Mouse (Mus musculus) liver, adult 2 months (tissue): Measurements from ENCODE around the gene Abr. TPM values are rescaled to one million over a fixed set of nuclear protein-coding genes. Genes with fewer than 3 reads are reported as not detected.

Experiments used
- DNase-seq: peaks from one replicate; pipeline ENCODE4 v3.0.0-alpha.2; 2011; ENCODE audit warnings: low read depth, low spot score; ENCODE audit errors: extremely low read depth
- H3K27ac ChIP-seq: fragments of 200-500 bp; replicated peaks from 2 replicates; pipeline ENCODE4 v1.5.1; 2012; ENCODE audit warnings: low read depth, mild to moderate bottlenecking, control low read depth, inconsistent platforms, low read length; ENCODE audit not compliant: insufficient read depth
- H3K27me3 ChIP-seq: fragments of 200-500 bp; 2 replicates; pipeline ENCODE4 v1.6.1; 2012; ENCODE audit warnings: mild to moderate bottlenecking, moderate library complexity, low read length, inconsistent platforms; ENCODE audit not compliant: control insufficient read depth, insufficient read depth
- H3K36me3 ChIP-seq: fragments of 200-500 bp; 2 replicates; pipeline ENCODE4 v1.6.1; 2012; ENCODE audit warnings: low read length, inconsistent platforms; ENCODE audit not compliant: control insufficient read depth, insufficient read depth
- H3K4me1 ChIP-seq: fragments of 200-500 bp; 2 replicates; pipeline ENCODE4 v1.6.1; 2011; ENCODE audit warnings: low read length; ENCODE audit not compliant: control insufficient read depth, insufficient read depth
- H3K4me3 ChIP-seq: fragments of 200-500 bp; 2 replicates; pipeline ENCODE4 v1.5.1; 2011; ENCODE audit warnings: low read depth, mild to moderate bottlenecking, control low read depth, low read length, moderate library complexity; ENCODE audit not compliant: insufficient read depth
- H3K79me2 ChIP-seq: fragments of 200-500 bp; 2 replicates; pipeline ENCODE4 v1.6.1; 2012; ENCODE audit warnings: inconsistent platforms, mild to moderate bottlenecking, low read length, moderate library complexity; ENCODE audit not compliant: control insufficient read depth, insufficient read depth
- H3K9ac ChIP-seq: fragments of 200-500 bp; 2 replicates; pipeline ENCODE4 v1.6.1; 2012; ENCODE audit warnings: low read depth, mild to moderate bottlenecking, control low read depth, inconsistent platforms, low read length
- CTCF ChIP-seq: fragments of 200-500 bp; IDR thresholded peaks from 2 replicates; pipeline ENCODE4 v1.5.1; 2011; ENCODE audit warnings: low read depth, low read length, control low read depth
- POLR2A ChIP-seq: fragments of 200-500 bp; IDR thresholded peaks from 2 replicates; pipeline ENCODE4 v1.6.1; 2011; ENCODE audit warnings: low read length, control low read depth; ENCODE audit not compliant: insufficient read depth; ENCODE audit errors: extremely low read depth
- WGBS: fragments of 180-500 bp; shearing (Covaris S2); methylation state at CpG from one replicate; pipeline ENCODE4 v1.1.7; 2018; 5-methylcytosine and 5-hydroxymethylcytosine counted together
- polyA plus RNA-seq: library from polyadenylated mRNA; depleted of rRNA; stranded (reverse); fragments of >200 nt; gene quantifications from 2 replicates; pipeline ENCODE4 v1.2.3, GENCODE M21; 2012
- total RNA-seq: library from RNA; depleted of rRNA; stranded (reverse); fragments of >200 nt; gene quantifications from 2 replicates; pipeline ENCODE4 v1.2.3, GENCODE M21; 2014

Gene Abr
- total and polyA plus RNA-seq, 2 experiments, result 3.3 to 3.9 TPM

DNA sequence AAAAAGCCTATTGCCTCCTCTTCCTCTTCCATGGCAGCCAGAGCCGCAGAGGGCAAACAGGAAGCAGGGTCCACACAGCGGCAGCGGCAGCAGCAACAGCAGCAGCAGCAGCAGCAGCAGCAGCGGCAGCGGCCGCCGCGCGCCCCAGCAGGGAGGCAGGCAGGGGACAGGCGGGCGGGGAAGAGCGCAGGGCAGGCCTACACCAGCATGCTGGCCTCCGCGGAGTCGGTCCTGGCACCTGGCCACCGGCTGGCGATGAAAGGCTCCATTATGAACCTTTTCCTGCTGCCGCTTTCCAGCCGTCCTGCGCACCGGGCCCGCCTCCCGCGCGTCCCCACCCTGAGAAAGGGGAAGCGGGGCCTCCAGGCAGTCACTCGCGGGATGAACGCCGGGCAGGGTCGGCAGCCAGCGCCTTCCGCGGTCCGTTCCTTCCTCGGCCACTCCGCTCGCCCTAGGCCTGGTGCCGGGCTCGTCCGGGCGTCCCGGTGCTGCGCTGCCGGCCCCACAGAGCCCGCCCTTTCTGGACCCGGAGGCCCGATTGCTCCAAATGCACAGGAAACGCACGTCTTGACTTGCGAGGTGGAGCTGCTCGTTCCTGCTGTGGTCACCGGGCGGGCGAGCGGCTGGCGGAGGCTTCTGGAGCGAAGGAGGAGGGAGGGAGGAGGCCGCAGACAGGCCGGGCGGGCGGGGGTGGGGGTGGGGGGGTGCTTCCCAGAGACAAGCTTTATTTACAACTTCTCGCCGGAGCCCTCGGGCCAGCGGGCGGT lies 127.6 kb downstream of the Abr start:
- peak overlapping the region; percentile 65 for H3K4me3 ChIP-seq
- H3K36me3 ChIP-seq, result no peaks in the 10 kb centered on the region
- DNase-seq, result peak; percentile 60
- under 1% methylated on average over 63 of the region's 67 CpGs for WGBS
- peak overlapping the region; percentile 80 for H3K9ac ChIP-seq
- H3K4me1 ChIP-seq, result peaks cover 9% of the 10 kb centered on the region; the same call in 1 of the 2 replicates
- no peaks in the 10 kb centered on the region for H3K27me3 ChIP-seq
- no peak for TF ChIP-seq CTCF
- 0 out of 2 replicates have a peak, but pooled peaks have one; percentile 41 for TF ChIP-seq POLR2A
- no peaks in the 10 kb centered on the region for H3K79me2 ChIP-seq
- H3K27ac ChIP-seq, result peak overlapping the region; percentile 25; the same call in 1 of the 2 replicates

DNA sequence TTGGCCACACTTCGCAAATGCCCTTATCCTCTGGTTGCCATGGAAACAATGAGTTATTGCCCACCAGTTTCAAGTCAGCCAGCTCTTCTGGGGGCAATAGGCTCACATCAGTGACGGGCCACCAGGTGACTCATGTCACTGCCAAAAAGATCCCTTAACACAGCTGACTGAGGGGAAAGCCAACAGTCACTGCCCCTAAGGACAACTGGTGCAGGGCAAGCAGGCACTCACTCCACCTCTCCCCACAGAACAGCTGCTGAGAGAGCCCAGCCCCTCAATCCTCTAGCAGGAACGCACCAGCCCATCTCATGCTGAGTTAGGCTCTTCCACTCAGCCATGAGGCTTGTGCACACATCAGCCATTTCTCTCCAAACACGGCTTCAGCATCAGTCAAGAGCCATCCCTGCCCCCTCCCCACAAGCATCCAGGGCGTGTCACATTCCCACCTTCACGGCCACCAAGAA lies 128.3 kb downstream of the Abr start:
- TF ChIP-seq POLR2A (no peak), CTCF (no peak)
- H3K79me2 ChIP-seq, result no peaks in the 10 kb centered on the region
- no peaks in the 10 kb centered on the region for H3K36me3 ChIP-seq
- peaks cover 9% of the 10 kb centered on the region; the same call in 1 of the 2 replicates for H3K4me1 ChIP-seq
- peak overlapping the region; percentile 65 for H3K4me3 ChIP-seq
- no peak for DNase-seq
- peak overlapping the region; percentile 80 for H3K9ac ChIP-seq
- H3K27ac ChIP-seq, result peak overlapping the region; percentile 25; the same call in 1 of the 2 replicates
- no peaks in the 10 kb centered on the region for H3K27me3 ChIP-seq
- WGBS, result 26% methylated on average over 6 of the region's 6 CpGs

DNA sequence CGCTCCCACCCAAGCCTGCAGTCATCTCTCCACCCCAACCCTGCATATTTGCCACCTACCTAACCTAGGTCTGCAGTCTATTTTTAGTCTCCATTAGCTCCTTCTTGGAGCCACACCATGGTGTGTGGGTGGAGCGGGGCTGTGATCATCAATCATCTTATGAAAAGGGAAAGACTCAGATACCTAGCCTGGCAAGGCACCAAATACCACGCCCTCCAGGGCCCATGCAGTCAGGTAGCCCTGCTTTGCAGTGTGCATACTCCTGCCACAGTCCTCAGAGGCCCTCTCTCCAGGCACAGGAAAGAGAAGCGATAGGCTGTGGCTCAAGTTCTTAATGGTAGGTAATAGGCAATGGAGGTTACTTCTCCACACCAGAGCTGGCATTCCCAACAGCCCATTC lies 128.9 kb downstream of the Abr start:
- Histone ChIP-seq H3K9ac (no peak overlapping the region), H3K79me2 (no peaks in the 10 kb centered on the region), H3K4me3 (no peak overlapping the region), H3K27me3 (no peaks in the 10 kb centered on the region), H3K27ac (no peak overlapping the region), H3K4me1 (peaks cover 9% of the 10 kb centered on the region; the same call in 1 of the 2 replicates), H3K36me3 (no peaks in the 10 kb centered on the region)
- WGBS, result 96% methylated on average over 4 of the region's 4 CpGs
- DNase-seq, result no peak
- TF ChIP-seq CTCF (no peak), POLR2A (no peak)

DNA sequence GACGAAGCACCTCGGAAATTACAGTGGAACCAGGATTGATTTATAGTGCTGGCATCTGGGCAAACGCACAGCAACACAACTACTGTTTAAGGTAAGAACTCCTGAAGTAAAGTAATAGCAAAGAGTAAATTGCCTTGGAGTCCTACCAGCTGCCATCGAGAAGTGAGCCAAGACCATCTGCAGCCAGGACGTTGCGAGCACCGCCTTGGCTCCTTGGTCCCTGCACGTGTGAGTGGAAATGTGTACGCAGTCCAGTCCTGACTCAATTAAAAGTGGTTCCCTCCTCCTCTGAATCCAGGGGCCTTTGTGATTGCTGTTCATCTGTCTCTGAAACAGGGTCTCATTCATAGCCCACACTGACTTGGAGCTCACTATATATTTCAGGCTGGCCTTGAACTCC lies 130.3 kb downstream of the Abr start:
- Histone ChIP-seq H3K4me1 (peaks cover 9% of the 10 kb centered on the region; the same call in 1 of the 2 replicates), H3K27me3 (no peaks in the 10 kb centered on the region), H3K27ac (no peak overlapping the region), H3K79me2 (no peaks in the 10 kb centered on the region), H3K36me3 (no peaks in the 10 kb centered on the region), H3K9ac (no peak overlapping the region), H3K4me3 (no peak overlapping the region)
- WGBS, result 94% methylated on average over 9 of the region's 9 CpGs
- DNase-seq, result no peak
- TF ChIP-seq CTCF (no peak), POLR2A (no peak)

DNA sequence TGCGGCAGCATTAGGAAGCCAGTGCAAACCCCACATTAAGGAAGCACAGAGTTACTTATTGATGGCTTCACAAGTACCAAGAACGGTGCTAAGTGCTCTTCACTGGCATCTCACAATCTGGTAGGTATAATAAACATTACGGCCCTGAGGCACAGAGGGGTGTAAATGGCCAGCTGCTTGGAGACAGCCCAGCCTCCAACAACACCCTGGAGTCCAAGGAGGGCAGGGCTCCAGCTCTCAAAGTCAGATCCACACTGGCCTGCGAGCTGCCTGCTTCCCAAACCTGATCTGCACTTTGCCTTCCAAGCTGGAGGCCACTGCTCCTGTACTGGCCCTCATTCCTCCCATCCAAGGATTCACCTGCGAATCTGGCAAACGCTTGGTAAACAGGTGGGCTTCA lies 132.7 kb downstream of the Abr start:
- DNase-seq, result no peak
- Histone ChIP-seq H3K27ac (no peak overlapping the region), H3K79me2 (no peaks in the 10 kb centered on the region), H3K4me1 (peaks cover 9% of the 10 kb centered on the region; the same call in 1 of the 2 replicates), H3K36me3 (no peaks in the 10 kb centered on the region), H3K4me3 (no peak overlapping the region), H3K9ac (no peak overlapping the region), H3K27me3 (no peaks in the 10 kb centered on the region)
- no peak for TF ChIP-seq POLR2A
- no peak for TF ChIP-seq CTCF
- 85% methylated on average over 6 of the region's 6 CpGs for WGBS

DNA sequence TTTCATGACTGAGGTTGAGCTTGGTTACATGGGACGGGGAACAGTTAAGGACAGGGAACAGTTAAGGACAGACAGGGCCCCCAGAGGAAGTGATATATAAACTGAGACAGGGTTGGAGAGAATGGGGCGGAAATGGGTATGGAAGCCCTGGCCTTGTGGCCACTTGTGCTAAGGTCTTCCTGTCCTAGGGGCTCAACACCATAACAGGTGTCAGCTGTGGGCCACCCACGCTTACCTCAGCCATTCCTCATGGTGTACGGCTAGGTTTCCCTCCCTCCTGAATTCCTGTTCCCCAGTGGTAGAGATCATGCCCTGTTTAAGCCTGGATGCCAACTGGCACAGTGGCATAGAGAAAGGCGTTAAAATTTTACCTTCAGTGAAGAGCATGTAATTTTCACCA lies 135.1 kb downstream of the Abr start:
- Histone ChIP-seq H3K27me3 (no peaks in the 10 kb centered on the region), H3K36me3 (no peaks in the 10 kb centered on the region), H3K4me3 (no peak overlapping the region), H3K27ac (no peak overlapping the region), H3K9ac (no peak overlapping the region), H3K79me2 (no peaks in the 10 kb centered on the region), H3K4me1 (no peaks in the 10 kb centered on the region)
- no peak for DNase-seq
- no peak for TF ChIP-seq POLR2A
- no peak for TF ChIP-seq CTCF
- 82% methylated on average over 5 of the region's 5 CpGs for WGBS
